Mouse (Mus musculus): ENCODE data around the gene Pkp3. TPM values are rescaled to one million over a fixed set of nuclear protein-coding genes. Genes with fewer than 3 reads are reported as not detected.
"Not testable (repeated sequence)": the region's sequence is repeated elsewhere in the genome, so short reads cannot be mapped to it uniquely, and the experiment has no call there.

Pkp3 gene
- total RNA-seq (2021): not detected
- long read RNA-seq, partial matches to known transcripts: 0 of 1 reads
- long read RNA-seq, other reads (novel, unspliced or antisense): 1 of 1 reads

DNA sequence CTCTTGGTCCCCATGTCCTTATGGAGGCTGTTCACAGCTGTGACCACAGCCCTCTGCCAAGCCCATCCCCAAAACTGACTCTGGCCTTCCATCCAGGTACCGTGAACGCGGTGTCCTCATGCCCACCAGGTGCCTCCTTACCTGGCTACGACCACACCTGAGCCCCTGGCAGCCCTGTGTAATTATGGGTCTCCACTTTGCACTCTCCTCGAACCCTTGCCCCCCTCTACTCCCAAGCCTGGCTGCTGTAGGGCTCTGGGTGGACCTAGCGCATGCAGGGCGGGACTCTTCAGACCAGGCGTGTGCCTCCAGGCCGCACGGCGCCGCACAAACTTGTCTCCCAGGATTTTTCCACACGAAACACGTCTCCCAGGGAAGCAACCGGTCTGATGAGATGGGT is at the start of gene Pkp3:
TSS of gene Pkp3 (plus strand) at position 378 of the 400 bp plus-strand sequence.
- DNase-seq (ENCODE audit: low spot score in 2 of 2): no peak

DNA sequence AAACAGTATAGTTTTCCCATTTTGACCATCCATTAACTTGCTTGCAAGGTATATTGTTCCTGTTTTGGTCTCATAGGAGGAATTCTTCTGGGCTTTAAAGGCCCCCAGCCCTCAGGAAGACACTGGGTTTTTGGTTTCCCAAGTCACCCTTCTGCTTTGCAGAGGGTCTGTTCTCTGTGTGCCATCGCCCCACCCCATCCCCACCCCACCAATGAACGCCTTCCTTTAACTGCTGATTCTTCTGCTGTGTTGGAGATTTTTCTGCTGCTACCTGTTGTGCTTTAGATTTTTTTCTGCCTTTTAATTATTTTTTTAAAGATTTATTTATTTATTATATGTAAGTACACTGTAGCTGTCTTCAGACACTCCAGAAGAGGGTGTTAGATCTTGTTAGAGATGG is 49.2 kb upstream of the Pkp3 start, which contains the start of gene Gm17387:
TSS of gene Gm17387 (plus strand) at position 301 of the 400 bp plus-strand sequence.
- no peak for DNase-seq (ENCODE audit: low spot score in 2 of 2)

DNA sequence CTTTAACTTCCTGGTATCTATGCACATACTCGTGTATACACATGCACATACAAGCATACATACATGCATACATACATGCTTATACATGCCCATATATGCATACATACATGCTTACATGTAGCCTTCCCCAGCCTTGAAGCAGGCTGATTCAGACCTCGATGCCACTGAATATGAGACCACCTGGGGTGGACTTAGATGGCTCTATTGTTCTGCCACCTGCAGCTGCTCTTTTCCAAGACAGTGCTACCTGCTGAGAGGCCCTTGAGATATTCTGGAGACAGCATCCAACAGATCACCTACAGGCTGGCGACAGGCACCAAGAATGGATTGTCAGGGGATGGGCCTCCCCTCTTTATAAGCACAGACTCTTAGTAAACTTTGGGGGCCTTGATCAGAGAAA is 47.6 kb upstream of the Pkp3 start:
- no peak for DNase-seq (ENCODE audit: low spot score in 2 of 2)

DNA sequence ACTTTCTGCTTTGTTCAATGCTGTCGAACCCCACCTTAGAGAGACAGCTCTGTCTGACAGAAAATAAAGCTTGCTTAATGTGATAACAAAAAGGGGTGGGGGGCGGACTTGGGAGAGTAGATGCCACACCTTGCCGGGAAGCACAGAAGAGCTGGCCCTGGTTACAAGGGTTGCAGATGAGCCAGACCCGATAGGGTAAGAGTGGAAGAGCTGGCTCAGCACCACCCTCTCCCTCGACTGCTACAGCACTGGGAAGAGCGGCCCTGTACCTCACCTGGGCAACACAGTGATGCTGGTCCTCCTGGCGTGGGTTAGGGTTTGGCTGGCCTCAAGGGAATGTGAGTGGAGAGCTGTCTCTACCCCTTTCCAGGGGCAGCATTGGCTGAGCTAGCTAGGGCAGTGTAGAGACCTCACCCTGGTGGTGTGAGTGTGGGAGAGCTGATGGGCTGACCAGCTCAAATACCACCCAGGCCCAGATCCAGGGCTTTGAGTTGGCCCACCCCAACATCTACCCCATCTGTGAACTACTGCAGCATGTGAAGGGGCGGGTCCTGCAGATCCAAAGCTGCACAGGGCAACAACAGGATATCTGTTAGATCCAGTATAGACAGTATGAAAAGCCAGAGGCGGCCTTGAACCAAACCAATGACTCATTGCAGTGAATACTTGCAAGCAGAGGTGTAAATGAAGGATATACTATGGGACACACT is 45.4 kb upstream of the Pkp3 start:
- no peak for DNase-seq (ENCODE audit: low spot score in 2 of 2)

DNA sequence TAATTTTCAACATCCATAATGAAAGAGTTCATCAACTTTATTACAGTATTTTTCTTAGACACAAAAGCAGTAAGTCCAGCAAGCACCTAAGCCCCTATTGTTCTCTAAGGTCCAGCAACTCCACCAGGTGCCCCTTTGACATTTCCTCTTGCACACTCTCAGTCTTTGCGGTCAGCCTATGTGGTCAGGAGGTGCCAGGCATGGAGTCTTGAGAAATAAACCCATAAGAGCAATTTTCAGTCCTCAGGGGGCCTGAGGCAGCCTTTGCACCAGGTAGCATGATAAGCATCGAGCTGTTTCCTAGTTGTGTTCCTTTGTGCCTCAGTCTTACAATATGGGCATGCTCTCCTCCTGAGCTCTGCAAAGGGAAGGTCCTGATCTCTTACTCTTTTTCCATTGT is 41.4 kb upstream of the Pkp3 start:
- not testable (repeated sequence) for DNase-seq (ENCODE audit: low spot score in 2 of 2)

DNA sequence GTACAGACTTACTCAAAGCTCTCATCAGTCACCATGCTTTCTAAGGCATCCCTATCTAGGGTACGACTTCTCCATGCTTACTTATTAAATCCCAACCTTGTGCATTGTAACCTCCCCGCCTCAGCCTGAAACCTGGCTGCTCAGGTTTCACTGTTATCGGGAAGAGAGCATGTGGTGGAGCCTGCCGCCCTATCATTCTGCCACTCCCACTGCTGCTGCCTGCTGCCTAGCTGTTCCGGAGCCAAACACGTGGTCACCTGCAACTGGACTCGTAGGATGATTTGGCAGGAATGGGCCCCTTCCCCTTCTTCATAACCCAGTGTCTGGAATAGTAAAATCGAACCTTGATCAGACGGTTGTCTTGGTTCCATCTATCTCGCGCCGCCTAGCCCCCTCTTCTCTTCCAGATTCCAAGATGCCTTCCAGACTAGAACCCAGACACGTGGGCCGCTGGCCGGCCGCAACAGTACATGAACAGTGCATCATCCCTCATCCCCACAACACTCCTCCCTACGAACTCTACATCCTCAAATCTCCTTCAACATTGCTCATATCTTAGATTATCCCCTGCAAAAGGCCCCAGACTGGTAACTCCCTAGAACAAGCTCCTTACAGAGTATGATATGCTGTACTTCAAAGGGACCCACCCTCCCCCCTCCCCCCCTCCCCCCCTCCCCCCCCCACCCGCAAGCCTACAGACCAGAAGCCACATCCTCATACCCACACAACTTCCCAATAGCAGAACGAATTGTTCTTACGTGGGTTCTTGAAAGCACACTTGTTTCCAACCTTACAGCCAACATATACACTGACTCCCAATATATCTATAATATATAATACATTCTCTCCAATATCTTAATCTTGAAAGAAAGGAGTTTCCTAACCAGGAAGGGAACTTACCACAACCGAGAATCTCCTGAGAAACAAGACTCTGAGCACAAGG is 39.7 kb upstream of the Pkp3 start:
- DNase-seq (ENCODE audit: low spot score in 2 of 2): no peak

DNA sequence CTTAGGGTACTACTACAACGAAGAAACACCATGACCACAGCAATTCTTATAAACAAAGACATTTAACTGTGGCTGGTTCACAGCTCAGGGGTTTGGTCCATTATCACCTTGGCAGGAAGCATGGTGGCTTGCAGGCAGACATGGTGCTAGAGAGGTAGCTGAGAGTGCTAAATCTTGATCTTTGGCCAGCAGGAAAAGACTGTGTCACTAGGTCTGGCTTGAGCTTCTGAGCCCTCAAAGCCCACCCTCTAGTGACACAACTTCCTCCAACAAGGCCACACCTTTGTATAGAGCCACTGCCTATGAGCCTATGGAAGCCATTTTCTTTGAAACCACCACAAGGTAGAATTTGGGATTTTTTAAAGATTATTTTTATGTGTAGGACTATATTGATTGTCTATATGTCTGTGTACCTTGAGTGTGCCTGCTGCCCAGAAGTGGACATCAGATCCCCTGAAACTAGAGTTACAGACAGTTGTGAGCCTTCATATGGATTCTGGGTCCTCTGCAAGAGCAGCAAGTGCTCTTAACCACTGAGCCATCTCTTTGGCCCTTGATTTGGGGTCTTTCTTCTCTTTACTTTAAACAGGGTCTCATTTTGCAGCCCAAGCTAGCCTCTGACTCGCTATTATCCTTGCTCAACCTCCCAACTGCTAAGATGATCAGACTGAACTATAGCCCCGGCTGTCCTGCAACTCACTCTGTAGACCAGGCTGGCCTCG is 38.5 kb upstream of the Pkp3 start:
- no peak for DNase-seq (ENCODE audit: low spot score in 2 of 2)

DNA sequence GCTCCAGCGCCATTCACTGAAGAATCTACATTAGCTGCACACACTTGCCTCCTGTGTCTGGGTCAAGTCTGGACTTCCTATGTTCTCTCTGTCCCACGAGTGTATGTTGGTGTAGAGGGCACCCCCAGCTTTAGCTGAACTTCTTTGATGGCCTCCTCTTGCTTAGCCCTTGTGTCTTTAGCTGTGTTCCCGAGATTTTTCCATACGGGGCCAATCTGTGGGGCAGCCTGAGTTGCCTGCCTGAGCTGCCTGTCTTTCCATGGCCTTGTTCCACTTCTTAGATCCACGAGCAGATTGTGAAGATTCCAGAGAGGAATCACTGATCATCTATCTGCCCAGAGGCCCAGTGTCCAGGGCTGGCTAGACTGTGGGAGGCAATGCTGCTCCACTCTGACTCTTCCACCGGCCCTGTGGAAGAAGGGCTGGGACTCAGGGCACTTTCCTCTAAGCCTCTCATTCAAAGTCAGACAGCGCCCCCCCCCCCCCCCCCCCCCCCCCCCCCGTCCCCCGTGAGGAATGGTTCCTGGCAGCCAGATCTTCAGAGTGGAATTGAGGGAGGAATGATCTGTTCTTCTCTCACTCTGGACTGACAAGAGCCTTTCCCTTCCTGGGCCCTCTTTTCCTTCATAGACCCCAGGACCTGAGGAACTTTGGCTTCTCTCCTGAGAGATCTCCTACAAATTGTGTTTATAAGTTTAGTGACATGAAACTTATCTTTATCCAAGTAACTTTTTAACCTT is 37.0 kb upstream of the Pkp3 start:
- DNase-seq (ENCODE audit: low spot score in 2 of 2): no peak

DNA sequence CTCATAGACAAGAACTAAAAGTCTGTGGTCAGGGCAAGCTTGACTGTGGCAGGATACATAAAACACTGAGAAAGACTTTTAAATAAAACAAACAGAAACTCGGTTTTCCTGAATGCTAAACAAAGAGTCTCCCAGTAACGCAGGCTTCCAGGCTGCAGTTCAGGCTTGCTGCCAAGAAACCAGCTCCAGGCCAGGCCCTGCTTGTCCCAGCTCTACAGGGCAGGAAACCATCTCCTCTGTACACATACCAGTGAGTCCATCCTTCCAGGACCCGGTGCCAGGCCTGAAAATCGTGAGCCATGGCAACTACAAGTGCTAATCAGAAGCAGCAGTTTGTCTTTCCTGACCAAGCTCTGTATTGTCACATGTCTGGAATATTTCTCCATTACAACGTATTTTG is 36.4 kb upstream of the Pkp3 start:
- peak in 1 of 2 experiments; percentile 39 for DNase-seq (ENCODE audit: low spot score in 2 of 2)

DNA sequence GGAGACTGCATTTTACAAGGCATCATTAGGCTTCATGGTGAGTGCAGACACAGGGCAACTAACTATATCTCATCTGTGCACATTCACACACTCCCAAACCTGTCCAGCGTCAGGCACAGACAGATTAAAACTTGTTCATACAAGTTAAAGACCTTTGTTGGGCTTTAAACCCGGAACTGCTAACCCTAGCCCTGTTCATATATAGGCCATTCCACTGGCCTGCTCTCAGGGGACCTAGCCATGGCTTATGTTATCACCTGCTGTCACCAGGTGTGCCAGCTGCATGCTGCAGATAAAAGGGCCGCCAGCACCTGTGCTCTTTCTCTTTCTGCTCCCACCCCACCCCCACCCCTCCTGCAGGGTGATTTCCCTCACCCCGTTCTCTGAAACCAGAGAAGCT is 35.5 kb upstream of the Pkp3 start:
- no peak for DNase-seq (ENCODE audit: low spot score in 2 of 2)

DNA sequence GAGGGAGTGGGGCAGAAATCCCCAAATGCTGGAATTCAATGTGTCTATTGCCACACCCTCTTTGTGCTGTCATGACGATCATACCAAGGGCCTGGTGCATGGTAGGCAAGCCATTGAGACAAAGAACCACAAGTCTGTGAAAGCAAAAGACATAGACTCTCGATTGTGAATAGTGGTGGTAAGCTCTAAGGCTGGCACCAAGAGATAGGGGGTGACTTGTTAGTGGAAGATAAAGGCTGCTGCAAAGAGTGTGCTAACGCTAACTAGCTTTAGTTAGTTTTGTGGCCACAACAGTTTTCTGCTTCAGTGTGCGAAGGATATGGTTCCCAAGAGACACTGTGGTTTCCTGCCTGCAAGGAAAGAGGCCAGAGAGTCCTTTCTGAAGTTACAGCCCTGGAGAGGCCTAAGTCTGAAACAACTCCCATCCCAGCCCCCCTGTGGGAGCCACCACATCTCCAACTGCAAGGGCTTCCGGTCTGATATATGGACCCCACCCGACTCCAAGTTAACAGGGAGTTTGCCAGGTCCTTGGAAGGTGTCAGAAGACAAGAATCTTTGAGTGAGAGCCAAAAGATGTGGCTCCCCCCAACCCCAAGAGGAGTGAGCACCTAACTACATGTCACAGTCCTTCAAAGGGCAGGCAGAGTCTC is 31.0 kb upstream of the Pkp3 start:
- no peak for DNase-seq (ENCODE audit: low spot score in 2 of 2)

DNA sequence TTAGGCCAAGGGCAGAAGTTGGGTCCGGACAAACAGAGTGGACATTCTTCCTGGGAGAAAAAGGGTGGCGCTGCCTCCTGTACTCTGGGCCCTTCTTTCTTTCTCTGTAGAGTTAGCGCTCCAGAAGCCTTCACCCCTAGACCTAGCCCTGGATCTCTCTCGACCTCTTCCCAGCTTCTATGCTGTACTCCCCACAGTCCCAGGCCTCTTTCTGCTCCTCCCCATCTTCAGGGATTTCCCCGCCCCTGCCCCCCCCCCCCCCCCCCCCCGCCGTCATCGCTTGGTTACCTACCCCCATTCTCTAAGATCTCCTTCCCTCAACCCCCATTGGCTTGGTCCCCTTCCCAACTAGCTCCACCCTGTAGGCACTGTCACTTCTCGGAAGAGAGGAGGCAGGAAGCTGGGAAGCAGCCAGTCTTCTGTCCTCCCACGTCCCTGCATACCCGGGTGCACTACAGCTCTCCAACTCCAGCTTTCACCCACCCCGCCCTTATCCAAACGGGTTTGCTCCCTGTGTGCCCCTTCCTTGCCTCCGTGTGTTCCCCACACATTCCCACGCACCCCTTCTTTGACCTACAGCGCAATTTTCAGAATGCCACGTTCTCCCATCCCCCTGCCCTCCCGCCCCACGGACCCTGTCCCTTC is 30.3 kb upstream of the Pkp3 start:
- peak; percentile 80 to 84 for DNase-seq (ENCODE audit: low spot score in 2 of 2)

DNA sequence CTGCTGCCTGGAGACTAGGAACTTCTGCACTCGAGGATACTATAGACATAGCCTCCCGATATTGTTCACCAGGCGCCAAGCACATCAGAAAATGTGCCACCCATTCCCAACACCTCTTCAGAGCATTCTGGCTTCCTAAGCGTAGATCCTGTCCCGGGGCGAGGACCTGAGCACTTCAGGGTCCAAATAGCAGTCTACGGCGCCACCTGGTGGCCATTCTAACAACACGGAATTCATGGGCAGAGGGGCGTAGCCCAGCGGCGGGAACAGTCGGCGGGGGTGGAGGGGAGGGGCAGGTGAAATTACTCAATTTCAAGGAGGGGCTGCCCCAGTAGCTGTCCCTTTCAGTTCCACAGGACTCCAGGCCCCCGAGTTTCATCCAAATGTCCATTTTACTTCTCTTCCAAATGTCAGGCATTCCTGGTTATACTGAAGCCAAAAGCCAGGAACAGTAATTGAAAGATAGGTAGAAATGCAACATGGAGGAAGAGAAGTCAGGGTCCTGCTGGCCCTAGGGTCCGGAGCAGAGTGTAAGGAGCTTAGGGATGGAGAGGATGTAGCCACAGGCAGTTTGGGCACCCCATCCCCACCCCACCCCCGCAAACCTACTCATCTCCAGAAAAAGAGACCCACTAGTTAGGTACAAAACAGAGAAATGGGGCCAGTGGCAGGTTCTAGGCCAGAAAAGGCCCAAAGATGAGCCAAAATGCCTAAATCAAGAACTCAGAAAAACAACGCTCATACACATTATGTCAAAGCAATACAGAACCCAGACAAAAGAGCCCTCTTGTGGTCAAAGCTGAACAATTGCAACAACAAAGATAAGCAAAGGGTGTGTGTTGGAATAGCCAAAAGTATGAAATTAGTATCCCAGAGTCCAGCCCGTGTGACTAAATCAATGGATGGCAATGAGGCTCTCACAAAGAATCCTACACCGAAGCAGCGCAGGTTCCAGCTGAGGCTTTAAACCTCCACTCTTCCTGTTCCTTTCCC is 29.5 kb upstream of the Pkp3 start:
- peak; percentile 79 to 93 for DNase-seq (ENCODE audit: low spot score in 2 of 2)

DNA sequence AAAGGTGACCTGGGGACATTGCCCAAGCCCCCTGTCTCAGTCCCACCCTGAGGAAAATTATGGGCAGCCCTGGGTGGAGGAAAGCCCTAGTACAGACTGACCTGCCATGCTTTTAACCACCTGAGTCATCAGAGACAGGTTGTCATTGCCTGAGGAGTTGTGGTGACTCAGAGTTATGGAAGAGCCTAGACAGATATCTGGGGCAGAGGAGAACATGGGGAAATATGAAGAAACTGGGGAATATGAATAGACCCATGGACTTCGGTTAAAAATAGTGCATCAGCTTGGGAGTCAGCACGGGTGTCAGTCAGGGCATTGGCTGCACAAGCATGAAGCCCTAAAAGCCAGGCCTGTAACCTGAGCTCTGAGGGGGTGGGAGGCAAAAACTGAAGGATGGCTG is 28.7 kb upstream of the Pkp3 start:
- DNase-seq (ENCODE audit: low spot score in 2 of 2): no peak

DNA sequence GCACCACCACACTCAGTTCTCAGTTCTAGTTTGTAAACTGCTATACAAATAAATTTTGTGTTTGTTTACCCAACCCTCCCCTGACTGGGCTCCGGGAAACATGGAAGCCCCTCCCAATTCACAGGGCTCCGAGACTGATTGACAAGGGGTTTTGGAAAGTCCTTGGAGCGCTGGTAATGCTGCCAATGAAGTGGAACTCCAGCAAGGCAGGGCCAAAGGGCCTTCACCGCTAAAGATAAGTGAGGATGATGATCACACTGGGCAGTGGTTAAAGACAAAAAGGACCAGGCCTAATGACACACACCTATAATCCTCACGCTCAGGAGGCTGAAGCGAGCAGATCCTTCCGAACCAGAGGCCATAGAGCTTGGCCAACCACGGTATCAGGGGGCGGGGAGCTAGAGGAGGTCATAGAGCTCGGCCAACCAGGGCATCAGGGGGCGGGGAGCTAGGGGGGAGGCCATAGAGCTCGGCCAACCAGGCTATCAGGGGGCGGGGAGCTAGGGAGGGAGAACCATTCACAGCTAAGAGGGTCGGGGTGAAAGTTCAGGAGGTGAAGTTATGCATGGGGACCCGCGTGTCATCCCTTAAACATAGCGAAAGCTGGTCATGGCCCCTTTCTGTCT is 26.8 kb upstream of the Pkp3 start:
- no peak for DNase-seq (ENCODE audit: low spot score in 2 of 2)

DNA sequence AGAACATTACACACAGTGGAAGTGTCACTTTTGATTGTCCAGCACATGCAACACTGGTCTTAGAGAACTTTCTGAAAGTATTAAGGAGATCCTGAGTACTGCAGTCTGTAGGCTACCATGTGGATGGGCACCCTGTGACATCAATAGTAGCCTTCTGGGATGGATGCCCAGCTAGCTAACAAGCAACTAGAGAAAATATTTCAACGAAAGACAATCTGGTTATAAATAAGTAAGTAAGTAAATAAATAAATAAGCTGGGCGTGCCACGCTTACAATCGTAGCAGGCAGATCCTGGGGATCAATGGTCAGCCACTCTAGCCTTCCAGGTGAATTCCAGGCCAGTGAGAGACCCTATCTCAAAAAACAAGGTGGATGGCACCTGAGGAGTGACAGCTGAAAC is 26.0 kb upstream of the Pkp3 start:
- no peak for DNase-seq (ENCODE audit: low spot score in 2 of 2)

DNA sequence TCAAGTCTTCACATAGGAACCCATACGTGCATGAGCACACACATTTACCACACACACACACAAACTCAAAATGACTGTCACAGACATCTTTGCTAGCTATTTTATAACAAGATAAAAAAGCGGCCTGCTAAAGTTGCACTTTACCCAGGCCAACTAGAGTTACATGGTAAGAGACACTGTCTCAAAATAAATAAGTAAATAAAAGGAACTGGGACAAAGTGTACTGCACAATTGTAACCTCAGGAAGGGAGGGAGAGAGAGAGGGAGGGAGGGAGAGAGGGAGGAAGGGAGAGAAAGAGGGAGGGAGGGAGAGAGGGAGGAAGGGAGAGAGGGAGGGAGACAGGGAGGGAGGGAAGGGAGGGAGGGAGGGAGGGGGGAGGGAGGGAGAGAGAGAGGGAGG is 25.6 kb upstream of the Pkp3 start:
- no peak for DNase-seq (ENCODE audit: low spot score in 2 of 2)

DNA sequence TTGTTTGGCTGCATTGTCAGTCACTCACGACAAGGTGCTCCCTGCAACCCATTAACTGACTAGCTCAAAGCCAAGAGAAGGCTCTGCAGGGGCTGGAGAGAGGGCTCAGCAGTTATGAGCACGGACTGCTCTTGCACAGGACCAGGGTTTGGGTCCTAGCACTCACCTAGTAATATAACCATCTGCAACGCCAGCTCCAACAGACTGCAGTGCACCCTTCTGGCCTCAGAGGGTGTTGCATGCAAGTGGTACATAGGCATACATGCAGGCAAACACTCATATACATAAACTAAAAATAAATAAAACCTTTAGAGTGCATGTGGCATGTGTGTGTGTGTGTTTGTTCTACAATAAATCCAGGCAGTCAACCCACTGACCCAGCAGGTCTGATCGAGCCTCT is 22.2 kb upstream of the Pkp3 start:
- DNase-seq (ENCODE audit: low spot score in 2 of 2): no peak

Measured in layer of hippocampus, adult 18-20 months (tissue).